Mouse (Mus musculus) cortical plate, adult 2 months (tissue): ENCODE data around the gene 9430015G10Rik.

Source experiments
- CTCF ChIP-seq: fragments of 200-500 bp; IDR thresholded peaks from 2 replicates; pipeline ENCODE4 v1.5.1; 2011; ENCODE audit warnings: mild to moderate bottlenecking, control low read depth, low read length; ENCODE audit not compliant: insufficient read depth; ENCODE audit errors: extremely low read depth
- POLR2A ChIP-seq: fragments of 200-500 bp; IDR thresholded peaks from 2 replicates; pipeline ENCODE4 v1.6.1; 2011; ENCODE audit warnings: mild to moderate bottlenecking, low read length, control low read depth; ENCODE audit not compliant: insufficient read depth; ENCODE audit errors: extremely low read depth

- TF ChIP-seq CTCF (no peak), POLR2A (no peak)
Observed at GRCm38 (mm10) chr4:156092765-156093164, 17.0 kb upstream of the 9430015G10Rik start.
